Mouse (Mus musculus) natural killer cell, adult 2 months (primary cell): ENCODE results near the gene Tdgf1.

Experiments
- DNase-seq, 2 experiments: peaks; one replicate each; pipeline ENCODE4 v3.0.0; 2022; ENCODE audit warnings: low spot score in 2 of 2

Tdgf1 gene

GRCm38 (mm10) chr9:110945926-110946325 lies at the start of gene Tdgf1:
Gene Tdgf1, minus strand, starts transcription at chr9:110946158.
- no peak for DNase-seq

GRCm38 (mm10) chr9:110994716-110995172 lies 48.8 kb upstream of the Tdgf1 start:
- DNase-seq = peak; percentile 67 to 78

GRCm38 (mm10) chr9:110993281-110993709 lies 47.3 kb upstream of the Tdgf1 start:
- no peak for DNase-seq

- no peak for DNase-seq
Measured at GRCm38 (mm10) chr9:110990204-110990603, 44.2 kb upstream of the Tdgf1 start, which contains the start of gene Rtp3. Gene Rtp3, minus strand, starts transcription at chr9:110990583.

GRCm38 (mm10) chr9:110989543-110989942 lies 43.6 kb upstream of the Tdgf1 start:
- no peak for DNase-seq

- DNase-seq = no peak
Measured at GRCm38 (mm10) chr9:110989141-110989540, 43.2 kb upstream of the Tdgf1 start.

GRCm38 (mm10) chr9:110988078-110988477 lies 42.1 kb upstream of the Tdgf1 start:
- DNase-seq = no peak

- no peak for DNase-seq
Measured at GRCm38 (mm10) chr9:110987331-110987730, 41.4 kb upstream of the Tdgf1 start.

- no peak for DNase-seq
Measured at GRCm38 (mm10) chr9:110985951-110986350, 40.0 kb upstream of the Tdgf1 start.

GRCm38 (mm10) chr9:110985541-110985940 lies 39.6 kb upstream of the Tdgf1 start:
- no peak for DNase-seq

GRCm38 (mm10) chr9:110984096-110984495 lies 38.1 kb upstream of the Tdgf1 start:
- no peak for DNase-seq

- DNase-seq = no peak
Measured at GRCm38 (mm10) chr9:110982351-110982750, 36.4 kb upstream of the Tdgf1 start.

- DNase-seq = no peak
Measured at GRCm38 (mm10) chr9:110979411-110979810, 33.5 kb upstream of the Tdgf1 start.

- no peak for DNase-seq
Measured at GRCm38 (mm10) chr9:110965910-110966231, 19.9 kb upstream of the Tdgf1 start.

- DNase-seq = peak in 1 of 2 experiments; percentile 22
Measured at GRCm38 (mm10) chr9:110965062-110965909, 19.3 kb upstream of the Tdgf1 start.

GRCm38 (mm10) chr9:110963566-110964115 lies 17.7 kb upstream of the Tdgf1 start:
- no peak for DNase-seq

GRCm38 (mm10) chr9:110961386-110961785 lies 15.4 kb upstream of the Tdgf1 start:
- no peak for DNase-seq

GRCm38 (mm10) chr9:110960230-110961149 lies 14.5 kb upstream of the Tdgf1 start:
- DNase-seq = no peak

GRCm38 (mm10) chr9:110959669-110960068 lies 13.7 kb upstream of the Tdgf1 start:
- no peak for DNase-seq

GRCm38 (mm10) chr9:110955962-110956361 lies 10.0 kb upstream of the Tdgf1 start:
- DNase-seq = no peak

GRCm38 (mm10) chr9:110954681-110955445 lies 8.9 kb upstream of the Tdgf1 start:
- DNase-seq = no peak
